Mouse (Mus musculus) hindbrain, embryonic 13.5 days (tissue): ENCODE measurements around the gene Plek. TPM values are rescaled to one million over a fixed set of nuclear protein-coding genes. Genes with fewer than 3 reads are reported as not detected.

Experiments
- polyA plus RNA-seq: library from polyadenylated mRNA; unstranded; fragments of >200 nt; fragmentation: Nextera tagmentation; extraction: Ambion mirVana; gene quantifications from 2 replicates; pipeline ENCODE4 v1.2.1, GENCODE M21; 2015

Gene Plek
- polyA plus RNA-seq, 1 experiment from 2014 or later: 4.6 TPM

Other genes with a start within 250 kb of the Plek start
- 0.61 and 0.66 TPM in 2 replicates for gene Fbxo48, start 101.0 kb downstream of the Plek start, polyA plus RNA-seq
- gene Cnrip1, start 795 bp downstream of the Plek start, polyA plus RNA-seq: 99.1 and 99.3 TPM in 2 replicates
- gene Ppp3r1, start 106.9 kb upstream of the Plek start, polyA plus RNA-seq: 178 and 180 TPM in 2 replicates
- gene Wdr92, start 129.7 kb upstream of the Plek start, polyA plus RNA-seq: 20.6 and 22.4 TPM in 2 replicates
- gene Pno1, start 159.2 kb upstream of the Plek start, polyA plus RNA-seq: 50.3 and 51.0 TPM in 2 replicates
- gene C1d, start 205.2 kb upstream of the Plek start, polyA plus RNA-seq: 129 and 131 TPM in 2 replicates